Mouse (Mus musculus) mouse trophoblast stem cell (cell line): ENCODE results near the gene Trim56.

Experiments used
- in situ Hi-C, 2 experiments: fragments of 300-500 bp; cut with MseI, MboI; formaldehyde crosslinking; loops; 2 replicates in 1 of 2; 3 replicates in 1 of 2; pipeline ENCODE4 v1.15.1; 2025

Gene Trim56

GRCm38 (mm10) chr5:137077187-137077586 is 38.8 kb downstream of the Trim56 start:
- in situ Hi-C loops: no loop called here

GRCm38 (mm10) chr5:137076191-137076930 is 39.6 kb downstream of the Trim56 start:
- in situ Hi-C loops: no loop called here

- in situ Hi-C loops: no loop called here
These were observed 40.3 kb downstream of the Trim56 start for GRCm38 (mm10) chr5:137075726-137076125.

- in situ Hi-C loops: no loop called here
These were observed 41.8 kb downstream of the Trim56 start for GRCm38 (mm10) chr5:137074191-137074651.

GRCm38 (mm10) chr5:137073141-137073540 is 42.9 kb downstream of the Trim56 start:
- in situ Hi-C loops: no loop called here

- in situ Hi-C loops: no loop called here
These were observed 43.7 kb downstream of the Trim56 start, which contains the start of gene Serpine1 for GRCm38 (mm10) chr5:137072079-137072960. Gene Serpine1, minus strand, starts transcription at chr5:137072268.

GRCm38 (mm10) chr5:137070881-137071605 is 45.0 kb downstream of the Trim56 start:
- in situ Hi-C loops: no loop called here

GRCm38 (mm10) chr5:137068711-137069110 is 47.3 kb downstream of the Trim56 start:
- in situ Hi-C loops: no loop called here

GRCm38 (mm10) chr5:137065923-137066322 is 50.1 kb downstream of the Trim56 start:
- in situ Hi-C loops: no loop called here

GRCm38 (mm10) chr5:137065454-137065853 is 50.6 kb downstream of the Trim56 start:
- in situ Hi-C loops: no loop called here

GRCm38 (mm10) chr5:137062601-137063000 is 53.4 kb downstream of the Trim56 start:
- in situ Hi-C loops: no loop called here

GRCm38 (mm10) chr5:137061809-137062481 is 54.1 kb downstream of the Trim56 start:
- in situ Hi-C loops: no loop called here
